Mouse (Mus musculus) CD4-positive helper T cell, adult 2 months (primary cell): ENCODE measurements around the gene Cep250.
"Not testable (repeated sequence)": the region's sequence is repeated elsewhere in the genome, so short reads cannot be mapped to it uniquely, and the experiment has no call there.

Experiments used
- DNase-seq: peaks from one replicate; pipeline ENCODE4 v3.0.0-alpha.2; 2012; ENCODE audit warnings: low read depth, missing footprints, low spot score

Gene Cep250

DNA sequence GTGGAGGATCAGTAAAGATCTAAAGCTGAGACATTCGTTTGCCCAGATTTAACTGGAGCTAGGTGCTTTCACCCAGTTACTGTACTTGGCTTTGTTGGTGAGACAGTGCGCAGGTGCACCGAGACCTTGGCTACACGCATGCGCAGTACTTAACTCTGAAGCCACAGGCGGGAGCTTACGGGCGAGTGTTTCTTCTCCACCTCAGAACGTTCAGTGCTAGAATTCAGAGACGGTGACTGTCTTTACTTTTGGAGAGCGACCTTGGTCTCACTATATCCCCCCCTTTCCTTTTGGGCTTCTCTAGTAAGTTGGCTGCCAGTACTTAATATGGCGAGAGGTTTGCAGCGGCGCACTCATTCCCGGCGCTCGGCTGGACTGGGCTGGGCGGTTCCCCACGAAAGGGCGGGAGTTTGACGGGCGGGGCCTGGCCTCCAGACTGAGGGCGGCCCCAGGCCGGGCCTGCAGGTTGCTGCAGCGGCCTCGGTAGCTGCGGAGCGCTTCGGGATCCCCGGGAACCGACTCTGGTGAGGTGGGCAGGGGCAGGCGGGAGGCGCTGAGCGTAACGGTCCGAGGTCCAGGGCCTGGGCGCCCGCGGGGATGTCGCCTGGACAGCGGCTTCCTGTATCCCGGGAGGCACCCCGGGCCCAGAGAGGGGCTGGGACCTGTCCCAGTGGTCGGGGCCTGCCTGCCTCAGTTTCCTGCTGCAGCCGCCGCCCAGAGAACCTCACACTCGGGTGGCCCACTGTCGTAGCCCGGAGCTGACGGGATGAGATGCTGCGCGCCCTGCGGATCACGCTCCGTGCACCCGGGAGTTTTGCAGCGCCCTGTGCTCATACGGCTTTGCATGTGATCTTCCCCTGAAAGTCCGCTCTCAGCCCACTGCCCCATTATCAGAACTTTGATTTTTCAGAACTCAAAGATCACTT is at the start of gene Cep250:
Gene Cep250 (plus strand): TSS at position 325 of the 926 bp plus-strand sequence.
- peak; percentile 94 for DNase-seq

DNA sequence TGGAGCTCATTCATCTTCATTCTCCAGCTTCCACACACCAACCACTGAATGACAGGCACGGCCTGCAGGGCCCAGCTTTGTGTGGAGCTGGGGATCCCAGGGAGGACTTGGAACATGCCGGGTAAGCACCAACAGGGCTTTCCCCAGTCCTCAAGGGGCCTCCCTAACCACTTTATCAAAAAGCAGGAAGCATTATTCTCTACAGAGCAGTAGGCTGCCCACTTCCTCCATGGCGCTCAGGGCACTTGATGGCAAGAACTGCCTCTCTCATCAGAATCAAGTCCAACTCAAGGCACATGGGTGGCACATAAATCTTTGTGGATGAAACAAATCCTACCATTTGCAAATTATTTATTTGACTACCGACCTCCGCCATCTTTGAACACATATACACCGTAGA is 41.6 kb upstream of the Cep250 start:
- no peak for DNase-seq

DNA sequence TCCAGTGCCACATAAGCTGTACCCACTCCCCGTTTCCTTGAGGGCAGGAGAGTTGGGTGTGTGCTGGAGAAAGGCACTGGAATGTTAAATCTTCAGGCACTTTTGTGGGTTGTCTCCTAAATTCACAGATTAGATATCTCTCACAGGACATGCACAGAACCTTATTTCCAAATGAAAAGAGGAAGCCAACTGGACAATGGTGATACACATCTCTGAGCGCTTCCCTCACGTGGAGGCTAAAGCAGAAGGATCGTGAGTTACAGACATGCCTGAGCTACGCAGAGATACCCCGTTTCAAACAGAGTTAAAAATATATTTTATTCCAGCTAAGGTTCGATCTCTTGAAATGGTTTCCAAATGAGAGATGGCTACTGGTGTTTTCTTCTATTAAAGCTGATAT is 33.1 kb upstream of the Cep250 start:
- DNase-seq, result no peak

DNA sequence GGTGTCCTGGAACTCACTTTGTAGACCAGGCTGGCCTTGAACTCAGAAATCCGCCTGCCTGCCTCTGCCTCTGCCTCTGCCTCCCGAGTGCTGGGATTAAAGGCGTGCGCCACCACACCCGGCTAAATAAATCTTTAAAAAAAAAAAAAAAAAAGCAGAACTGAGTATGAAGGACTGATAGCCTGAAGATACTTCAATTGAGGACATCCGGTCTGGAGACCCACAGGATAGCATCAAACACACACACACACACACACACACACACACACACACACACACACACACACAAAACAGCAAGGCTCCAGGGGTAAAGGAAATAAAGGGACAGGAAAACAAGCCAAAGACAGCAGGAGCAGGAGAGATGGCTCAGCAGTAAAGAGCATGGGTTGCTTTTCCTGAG is 31.0 kb upstream of the Cep250 start:
- DNase-seq, result not testable (repeated sequence)

DNA sequence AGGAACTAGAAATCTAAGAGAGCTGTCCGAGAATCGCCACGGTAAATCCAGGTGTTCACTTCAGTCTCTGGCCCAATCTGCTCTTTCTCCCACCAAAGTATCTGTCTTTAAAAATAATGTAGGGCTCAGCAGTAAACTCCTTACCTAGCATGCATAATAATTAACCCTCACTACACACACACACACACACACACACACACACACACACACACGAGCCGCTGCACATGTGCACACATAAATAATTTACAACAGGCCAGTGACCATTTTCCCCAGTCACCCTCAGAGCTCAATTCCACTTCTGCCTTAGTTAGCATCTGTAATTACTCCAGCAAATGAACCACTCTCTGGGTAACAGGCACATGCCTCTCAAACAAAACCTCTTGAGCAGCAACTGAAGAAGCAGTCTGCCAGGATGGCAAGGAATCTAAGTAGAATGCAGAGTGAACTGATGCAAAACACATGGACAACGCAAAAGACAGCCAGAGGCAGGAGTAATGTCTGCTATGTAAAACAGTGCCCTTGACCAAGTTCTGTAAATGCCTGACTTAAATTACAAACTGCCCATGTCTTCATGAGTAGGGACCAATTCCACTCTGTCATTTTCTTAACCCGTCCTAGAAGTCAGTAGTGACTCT is 27.4 kb upstream of the Cep250 start:
- DNase-seq, result no peak

DNA sequence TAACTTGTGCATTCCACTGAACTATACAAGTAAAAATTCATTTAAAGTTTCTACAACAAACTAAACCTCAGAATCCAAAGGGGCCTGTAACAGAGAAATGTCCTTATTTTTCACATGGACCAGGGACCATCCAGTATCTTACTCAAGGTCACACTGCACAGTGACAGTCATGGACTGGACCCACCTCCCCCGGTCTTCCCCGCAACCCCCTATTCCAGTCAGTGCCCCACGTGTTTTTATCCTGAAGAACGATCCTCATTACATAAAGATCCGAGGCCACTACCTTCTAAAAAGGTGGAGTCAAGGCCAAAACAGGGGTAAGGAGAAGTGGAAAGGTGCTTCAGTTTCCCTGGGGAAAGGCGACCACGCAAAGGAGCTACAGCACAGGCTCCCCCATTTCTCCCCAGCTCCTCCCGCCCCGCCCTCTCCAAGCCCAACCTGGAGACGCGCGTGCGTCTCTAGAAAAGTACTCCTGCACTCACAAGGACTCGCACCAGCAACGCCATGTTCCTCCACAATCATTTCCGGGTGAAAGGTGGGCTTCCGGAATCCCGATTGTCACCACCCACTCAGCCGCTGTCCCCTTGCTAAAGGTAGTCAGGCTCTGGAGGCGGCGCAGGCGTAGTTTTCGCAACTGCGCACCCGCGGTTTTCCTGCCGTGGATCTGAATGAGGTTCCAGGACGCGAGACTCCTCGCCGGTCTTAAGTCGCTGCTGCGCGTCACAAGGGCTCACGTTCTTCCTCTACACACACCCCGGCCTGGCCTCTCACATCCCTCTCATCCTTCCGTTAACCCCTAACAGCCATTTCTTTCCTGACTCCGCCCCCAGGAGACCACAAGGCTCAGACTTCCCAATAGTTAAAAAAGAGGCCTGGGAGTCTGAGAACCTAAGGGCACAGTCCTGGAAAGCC is 26.5 kb upstream of the Cep250 start, which contains the start of gene Uqcc1:
Gene Uqcc1 (minus strand): TSS at position 780 of the 912 bp plus-strand sequence.
- peak; percentile 94 for DNase-seq

DNA sequence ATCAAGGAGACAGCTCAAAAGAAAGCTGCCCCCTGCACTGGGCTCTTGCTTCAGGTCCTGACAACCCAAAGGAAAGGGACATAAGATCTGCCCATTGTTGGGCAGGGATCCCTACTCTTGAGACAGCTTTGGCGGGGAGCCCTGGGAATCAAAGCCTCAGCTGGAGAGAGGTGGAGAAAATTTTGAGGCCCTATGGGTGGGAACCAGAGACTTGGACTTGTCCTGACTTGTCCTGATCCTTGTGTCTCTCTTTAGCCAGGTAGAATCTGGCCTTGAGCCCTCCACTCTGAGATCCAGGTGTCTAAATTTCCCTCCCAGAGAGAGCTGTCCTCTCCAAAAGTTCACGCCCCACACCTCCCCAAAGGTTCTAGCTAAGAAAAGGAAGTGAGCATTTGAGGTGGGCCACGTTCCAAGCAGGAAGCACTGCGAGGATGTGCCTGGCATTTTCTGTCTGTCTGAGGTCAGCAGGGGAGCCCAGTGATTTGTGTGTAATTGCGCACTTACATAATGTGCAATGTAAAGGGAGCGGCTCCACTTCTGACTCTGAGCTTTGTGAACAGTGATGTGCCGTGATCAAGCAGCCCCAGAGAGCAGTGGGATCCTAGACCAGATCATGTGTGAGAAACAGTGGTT is 16.2 kb upstream of the Cep250 start:
- no peak for DNase-seq

DNA sequence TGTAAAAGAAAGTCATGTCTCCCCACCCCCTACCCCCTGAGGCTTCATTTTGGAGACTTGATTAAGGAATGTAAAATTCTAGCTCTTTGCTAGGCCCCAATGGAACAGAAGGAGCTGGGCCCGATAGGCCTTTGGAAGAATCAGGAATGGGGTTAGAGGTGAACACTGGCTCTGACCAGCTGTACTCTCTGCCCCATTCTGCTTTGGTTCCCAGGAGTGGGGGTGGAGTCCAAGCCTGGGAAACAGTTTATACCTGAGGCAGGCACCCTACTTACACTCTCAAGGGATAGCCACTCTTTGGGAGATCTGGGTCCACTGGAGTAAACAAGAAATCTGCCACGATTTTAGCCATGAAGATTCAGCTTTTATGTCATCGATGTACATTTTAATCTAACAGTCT is 15.6 kb upstream of the Cep250 start, which contains the start of gene Gm15557:
Gene Gm15557 (plus strand): TSS at position 48 of the 400 bp plus-strand sequence.
- no peak for DNase-seq

DNA sequence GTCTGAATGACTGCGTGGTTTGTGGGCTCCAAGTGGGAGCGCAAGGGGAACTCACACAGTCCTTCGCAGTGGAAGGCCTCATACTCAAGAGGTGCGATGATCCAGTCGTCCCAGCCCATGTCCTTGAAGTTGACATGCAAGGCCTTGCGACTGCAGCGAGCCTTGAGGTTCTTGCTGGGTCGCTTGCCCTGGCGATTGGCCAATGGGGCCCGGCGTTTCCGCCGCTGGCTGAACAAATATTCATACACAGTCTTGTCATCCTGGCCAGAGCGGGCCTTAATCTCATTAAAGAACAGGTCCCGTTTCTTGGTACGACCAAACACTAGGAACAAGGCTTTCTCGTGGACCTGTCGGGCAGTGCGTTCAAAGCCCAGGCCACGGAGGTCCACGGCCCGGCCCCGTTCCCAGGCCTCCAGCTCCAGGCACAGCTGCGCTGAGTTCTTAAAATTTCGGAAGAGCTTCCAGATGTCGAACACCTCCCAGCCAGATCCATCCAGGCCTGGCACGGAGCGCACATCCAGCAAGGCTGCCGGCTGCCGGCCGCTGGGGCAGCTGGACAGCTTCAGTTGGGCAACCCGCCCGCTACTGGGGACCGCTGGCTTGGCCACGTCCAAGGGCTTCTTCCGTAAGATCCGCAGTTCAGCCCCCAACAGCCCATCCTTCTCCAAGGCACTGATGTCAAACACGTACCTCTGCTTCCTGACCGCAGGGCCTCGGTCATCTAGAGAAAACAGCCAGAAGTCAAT is 14.4 kb upstream of the Cep250 start:
- no peak for DNase-seq

DNA sequence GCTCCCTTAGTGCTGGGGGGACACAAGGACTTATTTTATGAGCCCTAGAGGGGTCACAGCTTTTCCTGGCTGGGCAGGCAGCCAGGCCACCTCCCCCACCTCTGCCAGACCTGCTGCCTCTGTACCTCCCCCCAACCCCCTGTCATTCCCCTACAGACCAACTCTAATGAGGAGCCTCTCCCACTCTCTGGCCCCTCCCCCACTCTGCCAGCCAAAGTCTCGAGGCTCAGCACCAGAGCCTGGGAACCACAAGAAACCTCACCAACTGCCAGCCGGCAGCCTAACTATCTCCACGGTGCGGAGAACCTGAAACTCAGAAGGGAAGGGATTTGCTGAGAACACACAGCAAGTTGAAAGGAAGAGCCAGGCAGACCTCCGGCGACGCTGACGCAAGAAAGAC is 12.8 kb upstream of the Cep250 start:
- DNase-seq, result no peak

DNA sequence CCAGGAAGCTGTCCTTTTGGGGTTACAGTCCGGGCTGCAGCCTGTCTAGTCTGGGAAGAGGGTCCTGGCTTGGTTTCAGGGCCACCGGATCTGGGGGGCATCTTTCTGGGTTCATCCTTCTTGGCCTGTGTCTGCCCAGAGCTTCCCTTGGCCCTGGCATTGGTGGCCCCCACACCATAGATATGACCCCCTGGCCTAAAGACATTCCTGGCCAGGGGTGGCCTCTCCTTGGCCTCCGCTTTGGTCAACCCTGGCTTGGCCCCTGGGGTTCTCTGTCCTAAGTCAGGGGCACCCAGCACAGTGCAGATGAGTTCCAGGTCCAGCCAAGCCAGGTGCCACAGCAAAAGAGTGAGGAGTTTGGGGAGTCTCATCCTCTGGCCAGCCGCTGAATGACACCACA is 11.6 kb upstream of the Cep250 start:
- DNase-seq, result no peak

DNA sequence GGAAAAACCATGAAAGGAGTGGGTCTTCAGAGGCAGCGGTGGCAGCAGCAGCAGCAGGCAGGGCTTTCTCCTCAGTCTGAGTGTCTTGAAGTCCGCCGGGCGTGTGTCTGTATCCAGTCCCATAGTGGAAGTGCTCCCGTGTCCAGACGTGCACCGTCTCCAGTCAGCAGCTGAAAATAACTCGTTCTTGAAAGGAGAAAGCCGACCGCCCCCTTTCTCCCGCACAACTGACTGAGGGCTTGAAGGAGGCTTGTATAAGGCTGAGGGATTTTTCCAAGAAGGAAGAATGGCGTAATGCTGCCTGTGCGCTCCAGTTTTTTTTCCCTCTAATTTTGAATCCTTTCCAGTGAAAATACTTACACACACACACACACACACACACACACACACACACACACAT is 11.1 kb upstream of the Cep250 start, which contains the start of gene Gdf5:
Gene Gdf5 (minus strand): TSS at position 244 of the 400 bp plus-strand sequence.
- DNase-seq, result no peak

DNA sequence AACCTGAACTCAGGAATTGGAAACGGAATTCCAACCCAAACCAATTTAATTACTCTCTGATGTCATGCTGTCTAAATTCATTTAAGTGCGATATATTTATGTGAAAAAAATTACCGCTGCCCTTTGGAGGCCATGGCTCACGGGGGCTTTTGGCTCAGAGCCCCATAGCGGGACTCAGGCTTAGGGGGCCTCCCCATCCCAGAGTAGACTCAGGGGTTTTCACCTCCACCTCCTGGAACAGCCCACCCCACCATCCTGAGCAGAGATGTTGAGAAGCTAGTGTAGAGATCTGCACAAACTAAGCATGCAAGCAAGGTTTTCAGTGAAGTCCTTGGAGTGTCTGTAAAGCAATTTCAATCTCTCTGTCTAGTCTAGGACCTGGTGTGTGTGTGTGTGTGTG is 10.7 kb upstream of the Cep250 start:
- no peak for DNase-seq

DNA sequence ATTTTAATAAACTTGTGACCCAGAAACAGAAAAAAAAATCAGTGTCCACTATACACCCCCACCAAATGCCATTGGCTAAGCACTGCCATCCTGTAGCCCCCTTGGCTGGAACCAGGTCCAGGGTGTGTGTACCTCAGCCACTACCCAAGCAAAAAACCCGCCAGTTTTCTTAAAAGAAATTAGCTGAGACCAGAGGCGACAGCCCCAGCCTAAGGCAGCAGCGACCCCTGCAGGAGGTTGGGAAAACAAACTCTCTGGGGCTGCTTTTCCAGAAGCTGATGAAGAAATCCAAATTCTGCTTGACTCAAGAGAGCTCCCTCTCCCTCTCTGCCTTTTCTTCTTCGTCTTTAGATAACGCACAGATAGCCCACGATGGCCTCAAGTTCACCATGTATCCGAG is 10.2 kb upstream of the Cep250 start:
- DNase-seq, result peak; percentile 60

DNA sequence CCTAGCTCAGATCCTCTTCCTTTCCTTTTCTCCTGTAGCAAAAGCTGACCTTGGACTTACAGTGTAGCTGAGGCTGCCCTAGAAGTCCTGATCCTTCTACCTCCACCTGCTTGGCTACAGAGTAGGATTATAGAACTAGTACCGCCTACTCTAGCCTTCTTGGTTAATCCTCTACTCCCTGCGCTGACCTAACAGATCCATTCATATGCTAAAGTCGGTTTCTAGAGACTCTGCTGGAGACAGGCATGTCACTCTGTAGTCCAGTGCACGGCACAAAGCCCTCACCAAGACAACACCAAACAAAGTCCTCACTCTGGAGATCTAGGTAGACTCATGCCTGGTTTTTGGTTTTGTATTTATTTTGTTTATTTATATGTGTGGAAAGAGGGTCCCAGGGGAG is 9.8 kb upstream of the Cep250 start:
- DNase-seq, result no peak

DNA sequence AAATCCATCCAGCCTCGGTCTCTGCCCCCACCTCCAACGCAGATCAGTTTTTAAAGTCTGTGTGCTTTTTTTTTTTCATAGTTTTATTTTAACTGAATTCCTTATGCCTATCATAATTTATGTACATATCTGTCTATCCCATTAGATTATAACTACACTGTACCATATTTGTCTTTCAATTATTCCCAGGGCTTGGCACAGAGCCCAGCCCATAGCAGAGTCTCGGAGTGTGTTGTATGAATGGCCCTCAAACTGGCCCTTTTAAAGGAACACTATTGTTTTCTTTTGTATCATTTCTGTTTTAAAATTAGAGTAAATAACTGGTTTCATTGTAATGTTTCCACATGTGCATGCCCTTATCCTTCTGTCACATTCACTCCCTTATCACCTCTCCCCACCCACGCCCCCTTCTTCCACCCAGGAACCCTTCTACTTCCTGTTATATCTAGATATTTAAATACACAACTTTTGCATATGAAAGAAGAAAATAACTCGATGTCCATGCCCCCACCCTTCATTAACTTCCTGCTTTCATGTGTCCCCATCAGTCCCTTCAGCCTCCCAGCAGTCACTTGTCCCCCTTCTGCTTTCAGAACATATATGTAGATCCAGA is 8.8 kb upstream of the Cep250 start:
- no peak for DNase-seq

DNA sequence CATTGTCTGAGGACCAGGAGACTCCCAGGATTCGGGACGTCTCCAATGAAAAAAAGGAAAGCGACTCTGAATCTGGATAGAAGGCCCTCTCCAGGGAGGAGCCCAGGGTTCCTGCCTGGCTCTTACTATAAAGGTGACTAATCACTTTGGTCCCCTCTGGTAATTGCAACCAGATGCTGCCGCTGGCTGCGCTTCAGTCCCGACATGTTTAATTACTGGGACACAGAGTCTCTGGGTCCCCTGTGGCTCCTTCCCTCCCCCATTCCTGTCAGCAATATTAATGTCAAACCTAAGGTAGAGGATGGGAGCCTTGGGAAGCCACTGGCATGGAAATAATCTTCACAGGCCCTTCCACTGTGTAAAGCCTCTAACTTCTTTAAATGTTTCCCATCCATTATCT is 6.9 kb upstream of the Cep250 start:
- DNase-seq, result no peak

DNA sequence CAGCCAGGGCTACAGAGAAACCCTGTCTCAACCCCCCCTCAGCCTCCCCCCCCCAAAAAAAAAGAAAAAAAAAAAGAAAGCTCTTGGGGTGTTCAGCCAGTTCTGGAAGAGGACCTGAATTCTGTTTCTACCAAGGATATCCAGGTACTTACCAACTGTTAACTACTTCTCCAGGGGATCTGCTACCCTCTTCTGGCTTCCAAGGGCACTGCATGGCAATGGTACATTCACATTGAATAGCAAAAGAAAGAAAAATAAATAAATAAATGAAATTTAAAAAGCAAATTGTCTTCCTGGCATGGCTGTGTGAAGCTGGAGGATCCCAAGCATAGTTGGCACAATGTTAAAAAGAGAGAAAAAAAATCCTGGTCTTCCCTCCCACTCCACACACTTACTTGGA is 4.3 kb upstream of the Cep250 start:
- peak; percentile 52 for DNase-seq

DNA sequence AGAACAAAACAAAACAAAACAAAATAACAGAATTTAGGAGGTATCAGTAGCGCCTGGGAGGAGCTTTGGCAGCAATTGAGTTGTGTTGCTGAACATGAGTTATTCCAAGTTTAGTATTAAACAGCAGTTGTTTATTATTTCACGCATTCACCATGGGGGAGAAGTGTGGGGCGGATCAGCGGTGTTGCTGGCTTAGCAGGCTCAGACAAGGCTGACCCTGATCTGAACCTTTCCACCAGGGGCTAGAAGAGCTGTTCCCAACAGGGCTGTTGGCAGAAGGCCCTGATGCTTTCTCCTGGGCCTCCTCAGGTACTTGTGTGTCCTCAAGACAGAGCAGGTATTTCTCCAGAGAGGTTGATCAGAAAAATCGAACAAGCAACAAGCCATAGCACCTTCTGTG is 3.7 kb downstream of the Cep250 start:
- DNase-seq, result no peak

DNA sequence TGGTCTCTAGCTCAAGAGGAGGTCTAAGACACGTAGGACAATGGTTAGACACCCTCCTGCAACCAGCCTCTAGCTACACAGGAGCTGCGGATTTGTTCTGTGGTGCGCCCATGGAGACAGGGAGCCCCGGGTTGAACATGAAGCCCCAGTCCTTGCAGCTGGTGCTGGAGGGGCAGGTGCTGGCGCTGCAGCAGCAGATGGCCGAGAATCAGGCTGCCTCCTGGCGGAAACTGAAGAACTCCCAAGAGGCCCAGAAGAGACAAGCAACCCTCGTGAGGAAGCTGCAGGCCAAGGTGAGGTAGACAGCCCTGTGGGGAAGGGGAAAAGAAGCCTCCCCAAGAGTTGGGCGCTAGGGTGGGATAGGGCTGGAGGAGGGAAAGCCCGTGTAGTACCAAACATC is 5.6 kb downstream of the Cep250 start:
- no peak for DNase-seq
